Mouse (Mus musculus) brain, embryonic 18.5 days (tissue): ENCODE results near the gene Aldh3a1.
A peak's percentile ranks its signal among the peaks of the same experiment; 100 is the strongest.

Experiments used
- DNase-seq: peaks from one replicate; pipeline ENCODE4 v3.0.0-alpha.2; 2012; ENCODE audit warnings: low read depth, low spot score

Gene Aldh3a1

DNA sequence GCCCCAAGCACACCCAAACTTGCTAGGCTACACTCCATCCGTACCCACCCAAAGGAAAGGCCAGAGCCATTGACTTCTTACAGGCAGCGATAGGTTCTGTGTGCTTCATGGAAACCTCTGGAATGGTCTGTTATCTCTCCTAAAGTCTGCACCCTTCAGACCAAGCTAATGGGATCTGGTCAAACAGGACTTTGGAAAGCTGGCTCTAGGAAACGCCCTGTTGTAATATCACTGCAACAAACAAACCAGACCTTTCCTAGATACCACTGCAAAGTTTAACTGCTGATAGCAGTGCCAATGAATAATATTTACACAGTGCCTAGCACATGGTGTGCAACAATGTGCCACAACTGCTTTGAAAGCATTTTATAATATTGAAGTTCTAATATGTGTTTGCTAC lies 28.7 kb downstream of the Aldh3a1 start:
- no peak for DNase-seq

- DNase-seq, result no peak
Measured at GRCm38 (mm10) chr11:61244406-61244805, 37.1 kb downstream of the Aldh3a1 start.

GRCm38 (mm10) chr11:61251741-61252140 lies 44.4 kb downstream of the Aldh3a1 start:
- DNase-seq, result no peak

DNA sequence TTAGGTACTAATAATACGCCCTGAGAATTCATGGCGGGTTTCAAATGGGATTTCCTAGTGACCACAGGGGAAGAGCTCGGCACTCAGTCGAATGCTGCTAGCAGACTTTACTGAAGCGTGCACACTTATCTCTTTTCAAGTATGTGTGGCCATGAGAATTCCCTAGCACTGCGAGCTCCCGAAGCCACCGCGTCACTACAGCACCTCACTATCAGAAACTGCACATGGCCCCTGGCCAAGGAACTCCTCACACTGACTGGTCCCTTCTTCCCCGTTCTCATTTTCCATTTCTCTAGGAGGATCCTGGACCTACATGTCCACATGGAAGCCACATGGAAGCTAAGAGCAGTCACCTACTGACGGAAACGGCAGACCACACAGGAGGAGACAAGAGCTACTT lies 45.5 kb downstream of the Aldh3a1 start:
- no peak for DNase-seq

GRCm38 (mm10) chr11:61259106-61259505 lies 51.8 kb downstream of the Aldh3a1 start:
- DNase-seq, result no peak

DNA sequence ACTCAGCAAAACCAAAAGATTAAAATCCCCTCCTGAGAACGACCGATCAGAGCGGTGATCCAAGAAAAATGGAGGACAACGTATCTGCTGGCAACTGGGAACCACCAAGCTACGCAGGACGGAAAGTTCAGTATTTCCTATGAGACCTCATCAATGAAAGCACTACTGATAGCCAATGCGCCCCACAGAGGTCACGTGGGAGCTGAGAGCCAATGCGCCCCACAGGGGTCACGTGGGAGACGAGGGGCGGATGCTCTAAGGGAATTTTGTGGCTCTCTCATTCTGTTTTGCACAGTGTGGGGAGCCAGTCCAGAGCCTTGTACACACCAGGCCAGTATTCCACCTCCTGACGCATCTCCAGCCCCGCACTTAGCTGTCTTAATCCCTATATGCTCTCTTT lies 55.2 kb downstream of the Aldh3a1 start:
- DNase-seq, result no peak

DNA sequence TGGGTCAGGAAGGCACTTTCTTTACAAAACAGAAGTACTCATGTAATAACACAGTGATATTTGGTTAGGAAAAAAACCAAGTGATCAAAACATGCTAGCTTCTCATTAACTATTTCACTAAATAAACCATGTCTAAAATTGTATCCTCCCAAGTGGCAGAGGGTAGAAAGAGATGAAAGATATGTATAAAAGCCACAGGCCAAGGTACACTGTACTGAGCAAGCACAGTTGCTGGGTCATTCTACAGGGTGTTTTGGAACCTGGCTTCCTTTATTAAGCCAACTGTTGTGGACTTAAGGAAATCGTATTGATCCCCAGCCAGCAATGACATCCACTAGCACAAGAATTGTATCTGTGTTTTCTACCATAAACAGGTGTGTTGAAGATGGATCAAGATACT lies 56.5 kb downstream of the Aldh3a1 start:
- no peak for DNase-seq

DNA sequence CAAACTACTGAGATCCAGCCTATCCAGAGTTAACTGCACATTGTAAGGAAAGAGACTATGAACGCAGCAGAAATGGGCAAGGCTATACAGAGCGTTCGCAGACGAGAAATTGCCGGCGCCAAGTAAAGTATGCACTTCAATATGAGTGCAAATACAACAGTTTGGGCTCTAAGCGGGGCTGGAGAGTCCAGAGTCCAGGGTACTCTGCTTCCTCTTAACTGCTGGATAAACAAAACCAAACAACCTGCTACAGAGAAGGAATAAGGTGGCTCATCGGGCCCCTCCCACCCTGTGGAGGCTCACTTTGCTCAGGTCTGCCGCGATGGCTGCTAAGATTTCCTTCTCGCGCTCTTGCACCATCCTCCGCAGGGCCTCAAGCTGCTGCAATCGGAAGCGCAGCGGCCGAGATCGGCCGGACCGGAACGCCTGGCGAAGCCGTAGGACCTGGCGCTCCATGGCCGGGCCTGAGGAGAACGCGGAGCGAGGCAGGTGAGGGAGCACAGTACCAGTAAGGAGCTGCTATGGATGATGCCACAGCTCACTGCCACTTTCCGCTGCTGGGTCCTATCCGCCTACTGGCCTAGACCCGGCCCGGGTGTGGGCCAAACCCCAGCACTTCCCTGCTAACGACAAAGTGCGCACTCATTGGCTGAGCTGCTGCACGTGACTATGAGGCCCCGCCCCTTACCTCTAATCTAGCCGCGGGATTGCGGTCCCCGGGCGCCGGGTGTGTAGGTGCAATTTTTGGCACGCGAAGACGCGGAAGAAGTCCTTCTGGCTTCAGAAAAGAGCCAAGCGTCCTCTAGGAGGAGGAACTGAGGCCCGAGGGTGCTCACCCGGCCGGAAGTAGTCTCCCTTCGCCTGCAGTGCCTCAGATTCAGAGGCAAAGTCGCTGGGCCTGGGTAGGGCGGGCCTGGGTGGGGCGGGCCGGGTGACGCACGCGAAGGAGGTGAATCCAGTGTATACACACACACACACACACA lies 59.5 kb downstream of the Aldh3a1 start, which contains the start of gene Aldh3a2:
Aldh3a2 (minus strand) TSS at position 914 of the 983 bp plus-strand sequence.
- DNase-seq, result peak; percentile 86
